Mouse (Mus musculus) heart, postnatal 0 days (tissue): ENCODE results near the gene Elf4. TPM values are rescaled to one million over a fixed set of nuclear protein-coding genes. Genes with fewer than 3 reads are reported as not detected.
"Not testable (repeated sequence)": the region's sequence is repeated elsewhere in the genome, so short reads cannot be mapped to it uniquely, and the experiment has no call there.

ENCODE experiments used
- ATAC-seq: fragments of 200-750 bp; cut with Nextera tagmentation; 2 replicates; pipeline ENCODE4 v1.8.0; 2017; ENCODE audit warnings: low read depth, moderate number of reproducible peaks, moderate library complexity; ENCODE audit not compliant: insufficient read depth
- DNase-seq: peaks from one replicate; pipeline ENCODE4 v3.0.0-alpha.2; 2016; ENCODE audit warnings: low spot score
- H3K27ac ChIP-seq: fragments of 300-500 bp; sonication (generic); 2 replicates; pipeline ENCODE4 v1.5.1; 2014; ENCODE audit warnings: low read depth, mild to moderate bottlenecking
- H3K27me3 ChIP-seq: fragments of 300-500 bp; sonication (generic); 2 replicates; pipeline ENCODE4 v1.6.1; 2014; ENCODE audit warnings: low read length, mixed read lengths; ENCODE audit not compliant: control insufficient read depth, insufficient read depth
- H3K36me3 ChIP-seq: fragments of 300-500 bp; sonication (generic); replicated peaks from 2 replicates; pipeline ENCODE4 v1.6.1; 2014; ENCODE audit warnings: low read length, mixed read lengths; ENCODE audit not compliant: control insufficient read depth, insufficient read depth
- H3K4me1 ChIP-seq: fragments of 300-500 bp; sonication (generic); 2 replicates; pipeline ENCODE4 v1.6.1; 2014; ENCODE audit warnings: antibody characterized with exemption; ENCODE audit not compliant: control insufficient read depth, insufficient read depth
- H3K4me2 ChIP-seq: fragments of 300-500 bp; sonication (generic); 2 replicates; pipeline ENCODE4 v1.6.1; 2014; ENCODE audit warnings: low read depth, mild to moderate bottlenecking, low read length, moderate library complexity
- H3K4me3 ChIP-seq: fragments of 300-500 bp; sonication (generic); 2 replicates; pipeline ENCODE4 v1.5.1; 2014; ENCODE audit warnings: low read depth, low read length
- H3K9ac ChIP-seq: fragments of 300-500 bp; sonication (generic); replicated peaks from 2 replicates; pipeline ENCODE4 v1.6.1; 2014; ENCODE audit warnings: low read depth, low read length, mixed read lengths
- H3K9me3 ChIP-seq: fragments of 300-500 bp; sonication (generic); replicated peaks from 2 replicates; pipeline ENCODE4 v1.6.1; 2016; ENCODE audit warnings: low read length; ENCODE audit not compliant: control insufficient read depth
- CTCF ChIP-seq: IDR thresholded peaks from 2 replicates; pipeline ENCODE4 v1.5.1; 2016; ENCODE audit warnings: antibody characterized with exemption, control low read depth, low read depth
- EP300 ChIP-seq: IDR thresholded peaks from 2 replicates; pipeline ENCODE4 v1.6.1; 2016; ENCODE audit warnings: antibody characterized with exemption, low read depth
- WGBS: fragments of 180-500 bp; shearing (Covaris S2); extraction: QIAGEN DNeasy Blood & Tissue Kit; methylation state at CpG from one replicate; pipeline ENCODE4 v1.1.7; 2014; 5-methylcytosine and 5-hydroxymethylcytosine counted together
- polyA plus RNA-seq: library from polyadenylated mRNA; unstranded; fragments of >200 nt; fragmentation: Nextera tagmentation; extraction: Ambion mirVana; gene quantifications from 2 replicates; pipeline ENCODE4 v1.2.1, GENCODE M21; 2015
- total RNA-seq: library from RNA; depleted of rRNA; stranded (reverse); fragments of >200 nt; gene quantifications from 2 replicates; pipeline ENCODE4 v1.2.3, GENCODE M21; 2014; ENCODE audit warnings: low replicate concordance

Gene Elf4
- total and polyA plus RNA-seq, 2 experiments from 2014 or later = 4.6 to 12.3 TPM

DNA sequence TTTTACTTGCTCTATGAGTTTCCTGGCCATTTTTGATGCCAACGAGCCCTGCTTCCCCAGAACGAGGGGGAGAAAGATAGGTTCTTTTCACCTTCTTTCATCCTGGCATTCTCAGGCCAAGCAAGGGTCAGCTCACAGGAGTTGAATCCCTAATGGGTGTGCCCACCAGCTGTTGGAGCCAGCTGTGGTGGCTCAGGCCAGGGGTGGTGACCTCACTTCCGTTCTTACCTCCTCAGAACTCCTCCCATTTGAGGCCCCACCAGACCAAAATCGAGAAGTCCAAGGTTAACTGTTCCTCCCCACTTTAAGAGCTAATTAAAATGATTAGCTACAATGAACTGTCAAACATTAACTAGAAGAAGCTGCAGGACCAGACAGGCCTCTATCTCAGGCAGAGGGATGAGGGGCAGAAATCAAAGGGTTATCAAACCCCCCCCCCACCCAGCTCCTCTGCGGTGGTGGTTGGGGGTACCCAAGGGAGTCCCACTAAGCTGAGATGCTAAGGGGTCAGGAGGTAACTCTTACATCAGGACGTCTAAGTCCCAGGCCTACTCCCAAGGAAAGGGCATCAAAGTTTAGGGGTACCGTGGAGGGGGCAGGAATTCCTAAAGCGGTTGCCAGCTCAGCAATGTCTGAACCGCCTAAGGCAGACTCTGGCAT is 10.6 kb downstream of the Elf4 start:
- Histone ChIP-seq H3K4me1 (peaks cover 21% of the 10 kb centered on the region; the same call in 1 of the 2 replicates), H3K9ac (peak overlapping the region; percentile 87; the same call in 1 of the 2 replicates), H3K27me3 (no peaks in the 10 kb centered on the region), H3K4me2 (peak overlapping the region; percentile 68), H3K9me3 (no peaks in the 10 kb centered on the region; the same call in 1 of the 2 replicates), H3K36me3 (no peaks in the 10 kb centered on the region), H3K4me3 (peak overlapping the region; percentile 75), H3K27ac (peak overlapping the region; percentile 89)
- no peak for TF ChIP-seq EP300
- no peak for TF ChIP-seq CTCF
- 26% methylated on average over 9 of the region's 9 CpGs for WGBS
- DNase-seq = no peak
- no peak for ATAC-seq

DNA sequence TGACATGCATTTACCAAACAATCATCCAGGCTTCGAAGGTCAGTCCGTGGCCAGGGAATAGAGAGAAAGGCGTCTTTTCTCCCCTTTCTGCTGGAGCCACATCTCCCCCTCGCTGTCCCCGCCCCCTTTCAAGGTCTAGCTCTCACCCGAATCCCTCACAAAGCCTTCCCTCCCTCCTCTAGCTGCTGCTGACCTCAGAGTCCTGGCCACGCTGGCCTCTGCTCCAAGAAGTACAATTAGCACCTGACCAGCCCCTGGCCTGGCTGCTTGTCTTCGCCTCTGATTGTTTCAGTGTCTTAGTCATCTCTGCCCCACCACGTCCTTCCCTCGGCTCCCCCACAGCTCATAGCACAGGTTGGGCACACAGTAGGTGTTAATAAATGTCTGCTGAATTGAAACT is 13.3 kb downstream of the Elf4 start:
- H3K36me3 ChIP-seq = no peaks in the 10 kb centered on the region
- H3K4me2 ChIP-seq = peak overlapping the region; percentile 15; the same call in 1 of the 2 replicates
- H3K9me3 ChIP-seq = no peaks in the 10 kb centered on the region; the same call in 1 of the 2 replicates
- WGBS = 36% methylated on average over 10 of the region's 10 CpGs
- TF ChIP-seq EP300 (no peak), CTCF (no peak)
- no peak for ATAC-seq
- H3K9ac ChIP-seq = no peak overlapping the region
- no peak for DNase-seq
- H3K27me3 ChIP-seq = no peaks in the 10 kb centered on the region
- peak overlapping the region; percentile 70 for H3K27ac ChIP-seq
- peaks cover 21% of the 10 kb centered on the region; the same call in 1 of the 2 replicates for H3K4me1 ChIP-seq
- no peak overlapping the region for H3K4me3 ChIP-seq

DNA sequence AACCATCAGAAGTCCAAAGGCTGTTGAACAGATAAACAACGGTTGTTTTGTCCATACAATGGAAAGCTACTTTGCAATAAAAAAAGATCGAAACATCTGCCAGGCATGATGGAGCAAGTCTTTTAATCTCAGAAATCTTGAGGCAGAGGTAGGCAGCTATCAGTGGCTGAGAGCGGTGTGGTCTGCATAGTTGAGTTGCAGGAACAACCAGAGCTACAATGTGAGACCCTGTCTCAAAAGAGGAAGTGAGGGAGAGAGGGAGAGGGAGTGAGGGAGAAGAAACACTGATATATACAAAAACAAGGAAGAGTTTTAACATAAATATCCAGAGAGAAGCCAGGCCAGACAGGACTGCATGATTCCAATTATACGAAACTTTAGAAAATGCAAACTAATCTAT is 18.3 kb downstream of the Elf4 start:
- WGBS = 71% methylated on average over 4 of the region's 4 CpGs
- Histone ChIP-seq H3K4me2 (no peak overlapping the region), H3K27ac (no peak overlapping the region), H3K4me1 (0 out of 2 replicates have a peak, but pooled peaks cover 5% of the 10 kb centered on the region), H3K4me3 (no peak overlapping the region), H3K27me3 (no peaks in the 10 kb centered on the region), H3K36me3 (no peaks in the 10 kb centered on the region), H3K9ac (no peak overlapping the region), H3K9me3 (no peaks in the 10 kb centered on the region)
- DNase-seq (no peak), ATAC-seq (no peak)
- TF ChIP-seq CTCF (no peak), EP300 (no peak)

DNA sequence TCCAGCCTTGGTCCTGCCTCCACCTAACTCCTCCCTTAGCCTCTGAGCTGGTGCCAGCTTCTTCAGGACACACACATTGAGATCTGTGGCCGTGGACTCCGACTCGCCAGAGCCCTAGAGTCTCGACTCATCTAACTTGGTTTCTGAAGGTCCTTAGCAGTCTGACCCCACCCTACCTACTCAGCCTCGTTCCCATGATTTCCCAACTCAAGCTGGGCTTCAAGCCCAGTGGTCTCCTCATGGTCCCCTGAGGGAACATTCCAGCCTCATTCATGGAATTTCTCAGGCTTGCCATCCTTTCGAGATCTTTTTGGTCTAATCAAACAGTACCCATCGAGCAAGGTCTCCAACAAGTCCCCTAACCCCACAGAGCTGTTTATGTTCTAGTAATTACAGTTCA is 21.0 kb downstream of the Elf4 start:
- Histone ChIP-seq H3K36me3 (no peaks in the 10 kb centered on the region), H3K27ac (no peak overlapping the region), H3K4me3 (no peak overlapping the region), H3K9ac (no peak overlapping the region), H3K9me3 (no peaks in the 10 kb centered on the region), H3K4me2 (no peak overlapping the region), H3K4me1 (peaks cover 7% of the 10 kb centered on the region; the same call in 1 of the 2 replicates), H3K27me3 (no peaks in the 10 kb centered on the region)
- TF ChIP-seq CTCF = no peak
- TF ChIP-seq EP300 = no peak
- WGBS = 54% methylated on average over 7 of the region's 7 CpGs
- DNase-seq (no peak), ATAC-seq (no peak)

DNA sequence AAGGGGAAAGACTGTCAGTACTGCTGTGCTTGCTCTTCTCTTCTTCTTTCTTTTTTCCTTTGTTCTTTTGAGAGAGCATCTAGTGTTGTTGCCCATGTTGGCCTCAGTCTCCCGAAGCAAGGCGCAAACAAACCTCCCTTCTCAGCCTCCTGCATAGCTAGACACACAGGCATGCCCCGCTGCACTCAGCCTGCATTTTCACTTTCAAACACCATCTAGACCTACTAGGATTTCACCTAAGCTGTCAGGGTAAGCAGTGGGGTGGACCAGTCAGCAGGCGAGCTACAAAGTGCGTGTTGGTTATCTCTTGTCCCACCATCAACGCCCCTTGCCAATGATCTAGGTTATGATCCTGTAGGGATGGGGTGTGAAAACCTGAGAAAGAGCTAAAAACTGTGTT is 21.4 kb downstream of the Elf4 start:
- Histone ChIP-seq H3K4me1 (peaks cover 7% of the 10 kb centered on the region; the same call in 1 of the 2 replicates), H3K27me3 (no peaks in the 10 kb centered on the region), H3K4me2 (no peak overlapping the region), H3K36me3 (no peaks in the 10 kb centered on the region), H3K9me3 (no peaks in the 10 kb centered on the region), H3K27ac (no peak overlapping the region), H3K9ac (no peak overlapping the region), H3K4me3 (no peak overlapping the region)
- WGBS = 81% methylated on average over 6 of the region's 6 CpGs
- DNase-seq (no peak), ATAC-seq (no peak)
- TF ChIP-seq CTCF (no peak), EP300 (no peak)

DNA sequence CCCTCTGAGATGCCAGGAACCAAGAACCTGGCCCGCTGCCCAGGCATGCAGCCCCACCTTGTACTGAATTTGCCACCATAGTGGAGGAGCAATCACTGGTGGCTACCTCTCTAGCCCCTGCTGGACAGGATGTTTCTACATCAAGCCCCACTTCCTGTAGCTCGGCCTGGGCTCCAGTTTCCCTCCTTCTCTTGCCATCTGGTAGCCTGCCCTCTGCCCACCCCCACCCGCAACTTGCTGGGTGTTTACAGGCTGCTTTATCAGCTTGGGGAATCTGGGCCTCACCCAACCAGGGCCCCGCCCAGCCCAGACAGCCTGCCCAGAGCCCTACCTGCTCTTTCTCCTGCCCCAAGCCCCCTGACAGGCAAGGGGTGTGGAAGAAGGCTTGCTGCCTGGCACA is 23.9 kb downstream of the Elf4 start:
- peaks cover 7% of the 10 kb centered on the region; the same call in 1 of the 2 replicates for H3K4me1 ChIP-seq
- H3K4me2 ChIP-seq = no peak overlapping the region
- no peaks in the 10 kb centered on the region for H3K27me3 ChIP-seq
- TF ChIP-seq EP300 (no peak), CTCF (no peak)
- DNase-seq (no peak), ATAC-seq (no peak)
- H3K9ac ChIP-seq = no peak overlapping the region
- no peak overlapping the region for H3K4me3 ChIP-seq
- no peaks in the 10 kb centered on the region for H3K36me3 ChIP-seq
- no peak overlapping the region for H3K27ac ChIP-seq
- no peaks in the 10 kb centered on the region for H3K9me3 ChIP-seq
- 60% methylated on average over 4 of the region's 4 CpGs for WGBS

DNA sequence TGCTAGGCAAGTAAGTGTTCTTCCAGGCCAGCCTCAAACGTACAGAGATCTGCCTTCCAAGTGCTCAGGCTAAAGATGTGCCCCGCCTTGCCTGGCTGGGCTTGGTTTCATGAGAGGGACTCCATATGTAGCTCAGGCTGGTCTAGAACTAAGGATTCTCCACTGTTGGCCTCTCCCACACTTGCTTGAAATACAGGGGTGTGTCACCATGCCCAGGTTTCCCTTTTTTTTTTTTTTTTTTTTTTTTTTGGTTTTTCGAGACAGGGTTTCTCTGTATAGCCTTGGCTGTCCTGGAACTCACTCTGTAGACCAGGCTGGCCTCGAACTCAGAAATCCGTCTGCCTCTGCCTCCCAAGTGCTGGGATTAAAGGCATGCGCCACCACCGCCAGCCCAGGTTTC is 26.9 kb downstream of the Elf4 start:
- not testable (repeated sequence) for H3K4me3 ChIP-seq, ATAC-seq, H3K4me1 ChIP-seq, H3K9me3 ChIP-seq, H3K4me2 ChIP-seq, H3K9ac ChIP-seq, H3K27me3 ChIP-seq, DNase-seq, H3K36me3 ChIP-seq, H3K27ac ChIP-seq
- WGBS = 86% methylated on average over 5 of the region's 7 CpGs
